In the genomic region with DNA sequence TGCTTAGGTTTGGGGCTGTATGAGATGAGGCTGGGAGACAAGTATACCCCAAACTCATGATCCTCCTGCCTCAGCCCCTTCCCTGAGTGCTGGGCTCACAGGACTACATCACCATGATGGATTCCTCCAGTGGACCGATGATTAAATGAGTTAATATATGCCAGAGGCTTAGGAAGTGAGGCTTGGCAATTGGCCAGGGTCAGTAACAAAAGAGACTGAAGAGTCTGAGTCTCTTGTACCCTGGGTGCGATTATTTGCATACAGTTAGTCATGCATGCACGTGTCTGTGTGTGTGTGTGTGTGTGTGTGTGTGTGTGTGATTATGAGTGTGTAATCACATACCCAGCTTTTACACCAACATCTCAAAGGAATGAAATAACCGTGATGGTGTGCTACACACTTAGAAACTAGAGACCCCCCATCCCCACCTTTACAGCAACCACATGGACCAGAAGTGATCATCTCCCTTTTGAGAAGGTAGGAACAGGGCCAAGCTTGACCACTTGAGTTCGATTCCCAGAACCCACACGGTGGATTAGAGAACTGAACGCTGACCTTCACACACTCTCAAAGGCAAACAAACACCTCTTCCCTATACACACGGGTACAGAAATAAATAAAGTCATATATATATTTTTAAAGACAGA, we compare ENCODE assay signal across 8 mouse cellular contexts. TPM values are rescaled to one million over a fixed set of nuclear protein-coding genes. Genes with fewer than 3 reads are reported as not detected.
DNase-seq lines count a peak whose midpoint lies in the region; TF ChIP-seq lines count a peak whose summit lies in the region.

No protein-coding gene starts in this region.

- H3K4me3 ChIP-seq in CH12.LX (replicated peaks in 1 of 3; ENCODE audit: low read depth in 2 of 3, low read length in 2 of 3, poor library complexity in 1 of 3), result peak overlapping the region in 1 of 3 experiments; percentile 38
- no peak overlapping the region for H3K4me3 ChIP-seq in small intestine, adult 2 months (ENCODE audit: low read depth, low read length)

- H3K79me2 ChIP-seq in CH12.LX (replicated peaks; ENCODE audit: control insufficient read depth, extremely low read depth, insufficient read depth, poor library complexity, severe bottlenecking), result no peaks in the 10 kb centered on the region

- H3K27me3 ChIP-seq in CH12.LX (replicated peaks), result no peaks in the 10 kb centered on the region
- no peaks in the 10 kb centered on the region for H3K27me3 ChIP-seq in small intestine, adult 2 months (ENCODE audit: control insufficient read depth, insufficient read depth, low read length)

- dilution Hi-C loops in CH12.LX (cut with MboI; ENCODE audit: extremely low pct_ligation_motif_present, extremely low pct_unique_long_range_greater_than_20kb, low sequenced_read_pairs), result no loop called here

- WGBS in small intestine, adult 2 months, result 9% methylated on average over 8 of the region's 8 CpGs

- H3K27ac ChIP-seq in CH12.LX (ENCODE audit: insufficient read depth, low read depth), result peak overlapping the region; percentile 88
- H3K27ac ChIP-seq in small intestine, adult 2 months (ENCODE audit: insufficient read depth, low read depth, low read length), result peak overlapping the region; percentile 91

- peaks cover 3% of the 10 kb centered on the region for H3K9me3 ChIP-seq in CH12.LX (replicated peaks; ENCODE audit: low read length)

- peak; percentile 47 for DNase-seq in cerebellum, postnatal 10 days
- DNase-seq in cerebellum, adult 8-10 months, result no peak
- peak; percentile 81 for DNase-seq in CH12.LX (ENCODE audit: extremely low read depth)
- DNase-seq in heart, adult 18-20 months, result peak; percentile 71 to 77
- peak; percentile 67 for DNase-seq in kidney, adult 11 months
- peak; percentile 73 to 85 for DNase-seq in lung, adult 18-20 months
- DNase-seq in urinary bladder, postnatal 10 days (ENCODE audit: low spot score), result no peak

- no peak for TF ChIP-seq CTCF in CH12.LX (conservative IDR thresholded peaks at IDR 0.05 in 1 of 2, IDR thresholded peaks at IDR 0.05 in 1 of 2; ENCODE audit: low read depth in 2 of 2, low read length in 2 of 2)
- TF ChIP-seq CTCF in small intestine, adult 2 months (IDR thresholded peaks at IDR 0.05; ENCODE audit: extremely low read depth, insufficient read length, insufficient replicate concordance, low read depth, low read length), result no peak

- peak overlapping the region; percentile 24 for H3K9ac ChIP-seq in CH12.LX (ENCODE audit: insufficient read depth, low read depth)

- in situ Hi-C loops in CH12.LX (cut with MboI; ENCODE audit: low pct_ligation_motif_present, low pct_unique_long_range_greater_than_20kb, low sequenced_read_pairs), result no loop called here

- no peak for TF ChIP-seq POLR2A in CH12.LX (IDR thresholded peaks at IDR 0.05; ENCODE audit: low read depth, low read length)
- TF ChIP-seq POLR2A in small intestine, adult 2 months (IDR thresholded peaks at IDR 0.05; ENCODE audit: low read depth, low read length), result no peak

- peak; percentile 80 for TF ChIP-seq EP300 in CH12.LX (IDR thresholded peaks at IDR 0.05; ENCODE audit: low read length)

- H3K36me3 ChIP-seq in CH12.LX (replicated peaks in 1 of 2; ENCODE audit: control insufficient read depth in 1 of 2, insufficient read depth in 1 of 2, low read length in 1 of 2), result no peaks in the 10 kb centered on the region
- H3K36me3 ChIP-seq in small intestine, adult 2 months (ENCODE audit: control insufficient read depth, insufficient read depth, low read length), result no peaks in the 10 kb centered on the region

- peak overlapping the region; percentile 58 for H3K4me2 ChIP-seq in CH12.LX (ENCODE audit: insufficient read depth, low read depth, poor library complexity, severe bottlenecking)

- H3K4me1 ChIP-seq in CH12.LX (ENCODE audit: control insufficient read depth in 1 of 2, insufficient read depth in 2 of 2), result peaks cover 14 to 43% of the 10 kb centered on the region in 2 experiments
- H3K4me1 ChIP-seq in small intestine, adult 2 months (ENCODE audit: control insufficient read depth, insufficient read depth, insufficient read length, low read length), result peaks cover 40% of the 10 kb centered on the region

- TF ChIP-seq RAD21 in CH12.LX (IDR thresholded peaks at IDR 0.05; ENCODE audit: low read depth, low read length), result no peak

TF ChIP-seq in CH12.LX, 34 proteins besides CTCF, POLR2A, EP300 and RAD21:
- TF ChIP-seq ETS1 (conservative IDR thresholded peaks at IDR 0.05; ENCODE audit: low read depth, low read length) (peak; percentile 72), TBP (conservative IDR thresholded peaks at IDR 0.05; ENCODE audit: low read depth, low read length) (no peak), IRF4 (IDR thresholded peaks at IDR 0.05; ENCODE audit: low read depth, low read length) (peak; percentile 64; the same call in 1 of the 2 replicates), MAX (IDR thresholded peaks at IDR 0.05; ENCODE audit: low read length) (peak; percentile 73), CHD1 (IDR thresholded peaks at IDR 0.05; ENCODE audit: low read depth, low read length) (no peak), E2F4 (IDR thresholded peaks at IDR 0.05; ENCODE audit: insufficient replicate concordance, low read depth, low read length) (no peak), JUN (IDR thresholded peaks at IDR 0.05; ENCODE audit: insufficient read depth, low read depth, low read length) (peak; percentile 43), JUND (conservative IDR thresholded peaks at IDR 0.05; ENCODE audit: low read depth, low read length) (peak; percentile 41; the same call in 1 of the 2 replicates), MEF2A (IDR thresholded peaks at IDR 0.05; ENCODE audit: borderline replicate concordance, low read depth, low read length) (peak; percentile 64), USF2 (conservative IDR thresholded peaks at IDR 0.05; ENCODE audit: low read depth, low read length) (no peak), MYC (IDR thresholded peaks at IDR 0.05; ENCODE audit: low read depth, low read length) (peak; percentile 74), MAFK (IDR thresholded peaks at IDR 0.05; ENCODE audit: insufficient replicate concordance, low read length) (0 out of 2 replicates have a peak, but pooled peaks have one; percentile 23), CHD2 (IDR thresholded peaks at IDR 0.05; ENCODE audit: low read length) (no peak), BHLHE40 (IDR thresholded peaks at IDR 0.05; ENCODE audit: low read depth, low read length) (peak; percentile 99), TCF12 (IDR thresholded peaks at IDR 0.05; ENCODE audit: low read depth, low read length) (peak; percentile 64; the same call in 1 of the 2 replicates)

RNA-seq across cellular contexts. Expression of a gene that starts 3.3 kb away (rescaled TPM):
- total RNA-seq in CH12.LX (2012; rRNA removed), result under 0.01 and 0.08 TPM in 2 replicates
- 0.03 and 0.05 TPM in 2 replicates for total RNA-seq in CH12.LX (2014; rRNA removed)
- polyA plus RNA-seq in CH12.LX (2012; ENCODE audit: insufficient read length, low read depth), result 0.49 and 0.52 TPM in 2 replicates
- 1 to 10 TPM; 1.9 to 4.1 TPM for total RNA-seq in heart, adult 18-20 months (2021)
- polyA plus RNA-seq in small intestine, adult 2 months (2012; rRNA removed), result 0.52 and 0.68 TPM in 2 replicates

RNA-seq across cellular contexts. Expression of a gene that starts 14.9 kb away (rescaled TPM):
- not detected in 2 replicates for total RNA-seq in CH12.LX (2012; rRNA removed)
- total RNA-seq in CH12.LX (2014; rRNA removed), result not detected in 2 replicates
- 0.27 TPM in 2 replicates for polyA plus RNA-seq in CH12.LX (2012; ENCODE audit: insufficient read length, low read depth)
- total RNA-seq in heart, adult 18-20 months (2021), result under 1 TPM in 1 of 2 experiments, not detected in 1; 0.08 TPM
- not detected in 2 replicates for polyA plus RNA-seq in small intestine, adult 2 months (2012; rRNA removed)

RNA-seq across cellular contexts. Expression of a gene that starts 31.2 kb away (rescaled TPM):
- total RNA-seq in CH12.LX (2012; rRNA removed) (128 and 130 TPM in 2 replicates), CH12.LX (2014; rRNA removed) (117 and 125 TPM in 2 replicates)
- polyA plus RNA-seq in CH12.LX (2012; ENCODE audit: insufficient read length, low read depth), result 223 and 249 TPM in 2 replicates
- 10 to 100 TPM; 98.8 to 98.9 TPM for total RNA-seq in heart, adult 18-20 months (2021)
- 121 and 278 TPM in 2 replicates for polyA plus RNA-seq in small intestine, adult 2 months (2012; rRNA removed)

Comparison
In these comparisons a context has a peak if more than half of its experiments do, and no peak if none do; other contexts are left out.
1. DNase-seq: peak in cerebellum, postnatal 10 days (2 of 2), CH12.LX (single experiment), heart, adult 18-20 months (2 of 2), kidney, adult 11 months (single experiment) and lung, adult 18-20 months (2 of 2); none in cerebellum, adult 8-10 months (single experiment) and urinary bladder, postnatal 10 days (single experiment).